Mouse (Mus musculus): ENCODE results near the gene Ldlrad3. TPM values are rescaled to one million over a fixed set of nuclear protein-coding genes. Genes with fewer than 3 reads are reported as not detected.

Ldlrad3 gene
- polyA plus RNA-seq, 1 experiment, result 3.7 TPM

GRCm38 (mm10) chr2:102064826-102065441, 121.3 kb downstream of the Ldlrad3 start:
- H3K27ac ChIP-seq (ENCODE audit: control insufficient read depth, insufficient read depth, low read depth, low read length, poor library complexity), result no peak overlapping the region
- 80% methylated on average over 8 of the region's 8 CpGs for WGBS
- TF ChIP-seq CTCF (IDR thresholded peaks at IDR 0.05; ENCODE audit: control insufficient read depth, insufficient read depth, low read length), result no peak
- no peak for TF ChIP-seq POLR2A (IDR thresholded peaks at IDR 0.05; ENCODE audit: borderline replicate concordance, control insufficient read depth, low read depth, low read length)
- H3K4me3 ChIP-seq (replicated peaks; ENCODE audit: control insufficient read depth, low read depth, low read length), result no peak overlapping the region
- no peaks in the 10 kb centered on the region; the same call in 1 of the 2 replicates for H3K4me1 ChIP-seq (ENCODE audit: control insufficient read depth, insufficient read depth, low read length)

GRCm38 (mm10) chr2:102063906-102064505, 122.2 kb downstream of the Ldlrad3 start:
- 76% methylated on average over 7 of the region's 7 CpGs for WGBS
- Histone ChIP-seq H3K4me3 (replicated peaks; ENCODE audit: control insufficient read depth, low read depth, low read length) (no peak overlapping the region), H3K27ac (ENCODE audit: control insufficient read depth, insufficient read depth, low read depth, low read length, poor library complexity) (no peak overlapping the region), H3K4me1 (ENCODE audit: control insufficient read depth, insufficient read depth, low read length) (no peaks in the 10 kb centered on the region; the same call in 1 of the 2 replicates)
- TF ChIP-seq CTCF (IDR thresholded peaks at IDR 0.05; ENCODE audit: control insufficient read depth, insufficient read depth, low read length) (no peak), POLR2A (IDR thresholded peaks at IDR 0.05; ENCODE audit: borderline replicate concordance, control insufficient read depth, low read depth, low read length) (no peak)

GRCm38 (mm10) chr2:102062861-102063468, 123.2 kb downstream of the Ldlrad3 start:
- H3K4me1 ChIP-seq (ENCODE audit: control insufficient read depth, insufficient read depth, low read length), result no peaks in the 10 kb centered on the region; the same call in 1 of the 2 replicates
- no peak overlapping the region for H3K4me3 ChIP-seq (replicated peaks; ENCODE audit: control insufficient read depth, low read depth, low read length)
- TF ChIP-seq POLR2A (IDR thresholded peaks at IDR 0.05; ENCODE audit: borderline replicate concordance, control insufficient read depth, low read depth, low read length) (no peak), CTCF (IDR thresholded peaks at IDR 0.05; ENCODE audit: control insufficient read depth, insufficient read depth, low read length) (no peak)
- WGBS, result 23% methylated on average over 7 of the region's 7 CpGs
- H3K27ac ChIP-seq (ENCODE audit: control insufficient read depth, insufficient read depth, low read depth, low read length, poor library complexity), result no peak overlapping the region

GRCm38 (mm10) chr2:102061921-102062320, 124.3 kb downstream of the Ldlrad3 start:
- H3K4me3 ChIP-seq (replicated peaks; ENCODE audit: control insufficient read depth, low read depth, low read length), result no peak overlapping the region
- WGBS, result 81% methylated on average over 8 of the region's 8 CpGs
- TF ChIP-seq CTCF (IDR thresholded peaks at IDR 0.05; ENCODE audit: control insufficient read depth, insufficient read depth, low read length) (no peak), POLR2A (IDR thresholded peaks at IDR 0.05; ENCODE audit: borderline replicate concordance, control insufficient read depth, low read depth, low read length) (no peak)
- H3K4me1 ChIP-seq (ENCODE audit: control insufficient read depth, insufficient read depth, low read length), result no peaks in the 10 kb centered on the region; the same call in 1 of the 2 replicates
- no peak overlapping the region for H3K27ac ChIP-seq (ENCODE audit: control insufficient read depth, insufficient read depth, low read depth, low read length, poor library complexity)

GRCm38 (mm10) chr2:102057746-102058145, 128.4 kb downstream of the Ldlrad3 start:
- H3K4me3 ChIP-seq (replicated peaks; ENCODE audit: control insufficient read depth, low read depth, low read length), result no peak overlapping the region
- 76% methylated on average over 12 of the region's 12 CpGs for WGBS
- TF ChIP-seq POLR2A (IDR thresholded peaks at IDR 0.05; ENCODE audit: borderline replicate concordance, control insufficient read depth, low read depth, low read length) (no peak), CTCF (IDR thresholded peaks at IDR 0.05; ENCODE audit: control insufficient read depth, insufficient read depth, low read length) (no peak)
- peak overlapping the region; percentile 70 for H3K27ac ChIP-seq (ENCODE audit: control insufficient read depth, insufficient read depth, low read depth, low read length, poor library complexity)
- H3K4me1 ChIP-seq (ENCODE audit: control insufficient read depth, insufficient read depth, low read length), result peaks cover 3% of the 10 kb centered on the region; the same call in 1 of the 2 replicates

GRCm38 (mm10) chr2:102057029-102057685, 129.0 kb downstream of the Ldlrad3 start:
- Histone ChIP-seq H3K4me1 (ENCODE audit: control insufficient read depth, insufficient read depth, low read length) (peaks cover 3% of the 10 kb centered on the region; the same call in 1 of the 2 replicates), H3K27ac (ENCODE audit: control insufficient read depth, insufficient read depth, low read depth, low read length, poor library complexity) (peak overlapping the region; percentile 70), H3K4me3 (replicated peaks; ENCODE audit: control insufficient read depth, low read depth, low read length) (no peak overlapping the region)
- TF ChIP-seq CTCF (IDR thresholded peaks at IDR 0.05; ENCODE audit: control insufficient read depth, insufficient read depth, low read length), result no peak
- no peak for TF ChIP-seq POLR2A (IDR thresholded peaks at IDR 0.05; ENCODE audit: borderline replicate concordance, control insufficient read depth, low read depth, low read length)
- 10% methylated on average over 9 of the region's 9 CpGs for WGBS

GRCm38 (mm10) chr2:102056144-102056543, 130.0 kb downstream of the Ldlrad3 start:
- Histone ChIP-seq H3K4me1 (ENCODE audit: control insufficient read depth, insufficient read depth, low read length) (peaks cover 3% of the 10 kb centered on the region; the same call in 1 of the 2 replicates), H3K4me3 (replicated peaks; ENCODE audit: control insufficient read depth, low read depth, low read length) (no peak overlapping the region), H3K27ac (ENCODE audit: control insufficient read depth, insufficient read depth, low read depth, low read length, poor library complexity) (peak overlapping the region; percentile 58)
- 46% methylated on average over 8 of the region's 8 CpGs for WGBS
- TF ChIP-seq POLR2A (IDR thresholded peaks at IDR 0.05; ENCODE audit: borderline replicate concordance, control insufficient read depth, low read depth, low read length) (no peak), CTCF (IDR thresholded peaks at IDR 0.05; ENCODE audit: control insufficient read depth, insufficient read depth, low read length) (no peak)

Measured in bone marrow, adult 2 months (tissue).